Mouse (Mus musculus) testis, adult 2 months (tissue): ENCODE measurements at regions not wholly inside any gene's neighbourhood (a gene's known extent, or its start where the extent isn't known, plus 50 kb on each side); places are given as distances from the start of the nearest gene placed in this dataset.

ENCODE experiments used
- CTCF ChIP-seq: fragments of 200-500 bp; IDR thresholded peaks from 2 replicates; pipeline ENCODE4 v1.5.1; 2012; ENCODE audit warnings: low read depth, mild to moderate bottlenecking, inconsistent platforms, low read length, moderate library complexity; ENCODE audit not compliant: control insufficient read depth, insufficient read depth, insufficient replicate concordance
- POLR2A ChIP-seq: fragments of 200-500 bp; IDR thresholded peaks from 2 replicates; pipeline ENCODE4 v1.6.1; 2012; ENCODE audit warnings: low read depth, mild to moderate bottlenecking, inconsistent platforms, low read length, moderate library complexity; ENCODE audit not compliant: control insufficient read depth

DNA sequence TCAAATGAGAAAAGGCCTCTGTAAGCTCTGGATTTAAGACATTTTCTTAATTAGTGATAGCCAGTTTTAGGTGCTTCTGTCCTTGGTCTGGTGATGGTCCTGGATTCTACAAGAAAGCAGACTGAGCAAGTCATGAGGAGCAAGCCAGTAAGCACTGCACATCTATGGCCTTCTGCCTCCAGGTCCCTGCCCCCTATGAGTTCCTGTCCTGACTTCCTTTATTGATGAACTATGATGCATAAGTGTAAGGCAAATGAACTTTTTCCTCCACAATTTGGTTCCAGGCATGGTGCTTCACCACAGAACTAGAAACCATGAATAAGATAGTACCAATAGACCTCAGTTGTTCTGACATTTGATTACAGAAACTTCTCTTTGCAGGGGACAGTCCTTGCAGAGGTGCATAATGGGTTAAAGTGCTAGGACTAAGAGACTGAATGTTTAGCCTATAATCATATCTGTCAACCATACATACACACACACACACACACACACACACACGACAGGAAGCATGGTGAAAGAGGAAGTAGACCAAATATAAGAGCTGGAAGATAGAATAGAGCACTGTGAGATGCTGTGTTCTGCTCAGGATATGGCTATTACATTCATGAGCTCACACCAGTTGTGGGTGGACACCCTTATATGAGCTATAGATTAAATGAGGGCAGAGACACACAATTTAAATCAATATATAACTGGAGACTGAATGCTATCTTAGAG is 121.3 kb upstream of the Sec61g start:
- TF ChIP-seq CTCF: no peak
- TF ChIP-seq POLR2A: no peak
